Mouse (Mus musculus): Measurements from ENCODE around the gene Ada.

- TF ChIP-seq POLR2A (IDR thresholded peaks at IDR 0.05; ENCODE audit: extremely low read depth, insufficient read depth, low read length) (no peak), CTCF (IDR thresholded peaks at IDR 0.05; ENCODE audit: extremely low read depth, insufficient read depth, low read length) (no peak)
These were observed 16.2 kb upstream of the Ada start for GRCm38 (mm10) chr2:163766261-163766660.
